Mouse (Mus musculus): ENCODE measurements around the gene Nobox.

The Nobox gene

DNA sequence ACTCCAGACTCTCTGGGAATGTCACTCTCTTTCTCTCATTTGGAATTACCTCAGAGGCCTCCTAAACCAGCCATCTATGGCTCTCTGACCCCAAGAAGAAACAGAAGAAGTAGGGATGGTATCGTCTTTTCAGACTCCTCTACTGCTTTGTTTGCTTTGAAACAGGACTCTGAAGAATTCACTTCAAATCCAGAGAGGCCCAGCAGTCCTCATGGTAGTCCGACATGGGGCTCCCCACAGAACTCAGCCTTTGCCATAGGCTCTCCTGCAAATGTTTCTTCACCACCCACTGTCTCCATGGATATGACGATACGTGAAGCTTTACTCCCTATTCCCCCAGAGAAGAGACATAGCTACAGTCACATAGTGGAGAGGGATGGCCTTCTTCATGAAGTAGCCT, 35.2 kb downstream of the Nobox start:
- DNase-seq (ENCODE audit: low spot score in 2 of 2) = no peak

DNA sequence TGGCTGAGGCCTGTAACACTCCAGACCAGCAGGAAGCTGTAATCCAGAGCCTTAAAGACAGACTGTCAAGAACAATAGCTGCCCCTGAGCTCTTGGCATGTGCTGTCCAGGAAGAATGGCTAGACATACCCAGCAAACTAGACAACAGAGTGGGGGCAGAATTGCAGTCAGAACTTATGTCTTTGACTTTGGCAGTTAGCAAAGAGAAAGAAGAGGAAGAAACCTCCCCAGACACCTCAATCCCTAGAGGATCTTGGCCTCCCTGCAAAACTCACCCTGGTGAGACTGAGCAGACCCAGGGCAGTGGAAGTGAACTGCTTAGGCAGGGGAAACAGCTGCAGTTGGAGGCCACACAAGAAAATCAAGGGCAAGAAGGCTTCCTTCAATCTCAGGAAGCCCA, 36.8 kb downstream of the Nobox start:
- no peak for DNase-seq (ENCODE audit: low spot score in 2 of 2)

DNA sequence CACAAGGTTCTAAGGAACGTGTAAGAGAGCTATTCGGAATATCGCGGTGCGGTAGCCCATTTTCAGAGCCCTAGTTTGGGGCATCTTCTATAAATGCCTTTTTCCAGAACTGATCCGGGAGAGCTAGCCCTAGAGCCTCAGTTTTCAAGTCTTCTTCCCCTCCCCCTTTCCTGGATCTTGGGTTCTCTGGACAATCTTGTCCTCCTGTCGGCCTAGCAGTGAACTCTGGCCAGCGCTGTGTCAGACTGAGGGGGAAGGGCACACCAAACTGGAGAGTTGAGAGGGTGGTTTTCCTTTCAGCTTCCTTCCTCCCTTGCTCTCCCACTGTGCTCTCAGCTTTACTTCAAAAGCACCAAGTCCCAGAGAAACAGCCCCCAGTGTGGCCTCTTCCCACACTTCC, 43.0 kb downstream of the Nobox start:
- no peak for DNase-seq (ENCODE audit: low spot score in 2 of 2)

DNA sequence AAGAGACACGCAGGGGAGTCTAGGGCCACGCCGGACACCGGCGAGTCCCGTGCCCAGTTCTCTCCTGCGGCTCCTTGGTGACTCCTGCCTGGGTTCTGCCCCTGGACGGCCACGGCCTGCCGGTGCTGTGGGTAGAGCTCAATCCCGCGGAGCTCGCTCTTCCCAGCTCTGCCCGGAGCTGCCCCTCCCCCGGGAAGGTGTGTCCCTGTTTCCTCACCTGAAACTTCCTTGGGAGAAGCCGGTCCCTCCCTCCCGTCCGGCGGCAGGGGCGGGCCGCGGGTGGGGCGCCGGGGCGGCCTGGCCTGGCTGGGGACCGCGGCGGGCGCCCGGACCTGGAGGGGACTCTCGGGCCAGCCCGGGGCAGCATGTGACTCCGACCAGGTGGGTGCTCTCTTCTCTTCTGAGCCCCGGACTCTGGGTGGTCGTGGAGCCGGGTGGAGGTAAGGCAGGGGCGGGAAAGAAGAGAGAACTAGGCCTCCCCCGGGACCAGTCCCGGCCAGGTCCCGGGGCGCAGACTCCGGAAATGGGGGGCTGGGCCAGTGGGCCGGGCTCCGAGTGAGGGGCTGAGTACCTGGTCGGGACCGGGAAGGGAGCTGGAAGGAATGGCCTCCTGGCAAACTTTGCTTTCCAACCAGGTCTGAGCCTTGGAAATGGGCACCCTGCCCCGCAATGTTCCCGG, 43.9 kb downstream of the Nobox start, which contains the start of gene Arhgef5:
Gene Arhgef5 (plus strand): TSS at position 220 of the 679 bp plus-strand sequence.
- peak; percentile 17 to 65 for DNase-seq (ENCODE audit: low spot score in 2 of 2)

DNA sequence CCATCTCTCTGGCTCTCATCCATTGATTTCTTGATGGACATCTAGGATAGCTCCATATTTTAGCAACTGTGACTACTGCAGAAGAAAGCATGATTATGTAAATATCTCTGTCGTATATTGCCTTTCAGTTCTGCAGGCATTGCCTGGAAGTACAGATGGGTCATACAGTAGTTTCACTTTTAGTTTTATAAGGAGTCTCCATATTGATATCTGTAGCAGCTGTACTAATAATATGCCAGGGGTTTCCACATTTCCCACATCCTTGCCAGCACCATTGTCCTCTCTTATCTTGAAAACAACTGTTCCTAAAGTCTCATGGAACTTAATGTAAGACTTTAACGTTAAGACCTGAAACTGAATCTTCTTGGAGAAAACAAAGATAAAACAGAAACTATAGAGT, 48.6 kb downstream of the Nobox start:
- no peak for DNase-seq (ENCODE audit: low spot score in 2 of 2)

DNA sequence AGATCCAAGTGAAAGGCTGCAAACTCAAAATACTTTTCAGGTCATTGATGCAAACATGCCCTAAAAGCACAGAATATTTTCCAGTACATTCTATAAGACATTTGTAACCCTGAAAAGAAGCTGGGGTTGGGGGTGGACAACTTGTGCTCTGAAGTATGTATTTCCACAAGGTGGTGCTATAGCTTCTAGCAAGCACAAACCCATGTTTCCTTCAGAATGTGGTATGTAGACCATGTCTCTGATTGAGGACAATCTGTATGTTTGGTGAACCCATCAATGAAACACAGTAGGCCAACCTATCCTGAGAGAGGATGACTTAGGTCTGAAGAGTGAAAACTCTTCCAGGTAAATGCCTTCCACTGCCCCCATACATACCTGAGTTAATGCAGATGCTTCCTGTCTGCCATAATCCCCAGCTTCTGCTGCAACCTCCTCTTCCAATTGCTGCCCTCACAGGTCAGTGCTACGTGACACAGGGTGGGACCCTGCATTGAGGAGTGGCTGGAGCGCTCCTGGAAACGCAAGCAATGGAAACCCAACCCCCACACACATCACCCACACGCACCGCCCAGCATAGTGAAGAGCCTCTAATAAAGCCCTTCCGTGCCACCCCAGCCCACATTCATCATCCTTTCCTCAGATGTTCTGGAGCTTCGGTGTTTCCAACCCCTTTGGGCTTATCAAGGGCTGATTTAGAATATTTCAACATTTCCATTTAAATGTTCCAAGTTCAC, 55.0 kb downstream of the Nobox start:
- no peak for DNase-seq (ENCODE audit: low spot score in 2 of 2)
